ENCODE assay signal across 25 mouse cellular contexts in the genomic region with DNA sequence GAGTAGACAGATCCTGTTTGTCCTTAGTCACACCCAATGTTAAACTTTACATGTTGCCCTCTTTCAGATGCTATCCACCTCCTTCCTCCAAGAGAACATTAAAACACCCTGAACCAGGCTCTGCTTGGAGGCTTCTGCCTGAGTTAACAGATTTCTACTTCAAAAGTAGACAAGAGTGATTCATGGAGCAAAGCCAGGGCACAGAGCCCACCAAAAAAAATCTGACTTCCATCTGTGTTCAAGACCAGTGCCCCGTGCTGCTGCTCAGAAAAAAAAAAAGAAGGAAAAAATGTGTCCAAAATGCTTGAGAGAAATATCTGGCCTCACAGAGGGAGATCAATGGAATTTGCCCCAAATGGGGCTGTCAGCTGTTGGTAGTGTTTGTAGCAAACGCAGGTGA.
DNase-seq lines count a peak whose midpoint lies in the region; ATAC-seq lines count a peak whose summit lies in the region.
"Had no signal": no experiment of that assay in that cellular context is flagged by ENCODE, and none has a peak within 500 bp of the region (broad histone marks: within the 10 kb centered on the region; RNA-seq: fewer than 3 reads in every experiment).

No protein-coding gene starts in this region.

- no peaks in the 10 kb centered on the region for H3K36me3 ChIP-seq in forebrain, embryonic 15.5 days
- no peaks in the 10 kb centered on the region for H3K36me3 ChIP-seq in forebrain, embryonic 14.5 days (ENCODE audit: control insufficient read depth, insufficient read depth, low read length)
- H3K36me3 ChIP-seq in heart, embryonic 11.5 days (ENCODE audit: control insufficient read depth, insufficient read depth, low read length), result no peaks in the 10 kb centered on the region
- H3K36me3 ChIP-seq: embryonic facial prominence, embryonic 13.5 days; forebrain, embryonic 10.5 days; heart, embryonic 12.5 days; heart, embryonic 15.5 days; hindbrain, embryonic 10.5 days had no signal

- H3K4me1 ChIP-seq in forebrain, embryonic 15.5 days, result peaks cover 13% of the 10 kb centered on the region; the same call in 1 of the 2 replicates
- H3K4me1 ChIP-seq in forebrain, embryonic 14.5 days (ENCODE audit: control insufficient read depth, insufficient read depth, low read length), result peaks cover 2% of the 10 kb centered on the region; the same call in 1 of the 2 replicates
- 0 out of 2 replicates have a peak, but pooled peaks cover 3% of the 10 kb centered on the region for H3K4me1 ChIP-seq in heart, embryonic 11.5 days (ENCODE audit: control insufficient read depth, insufficient read depth, low read length)
- H3K4me1 ChIP-seq: forebrain, embryonic 10.5 days; heart, embryonic 12.5 days; heart, embryonic 15.5 days had no signal

- DNase-seq in cerebellum, postnatal 10 days, result peak; percentile 56 to 65
- DNase-seq in cerebellum, postnatal 4 days (ENCODE audit: low spot score in 2 of 2), result no peak
- DNase-seq in forebrain, embryonic 14.5 days (ENCODE audit: low spot score), result no peak
- DNase-seq in heart, adult 11 months, result peak; percentile 49
- DNase-seq in left cerebral cortex, postnatal 4 days, result peak; percentile 29
- no peak for DNase-seq in left cerebral cortex, postnatal 10 days (ENCODE audit: extremely low spot score in 1 of 2, low spot score in 2 of 2)
- DNase-seq: adrenal gland, adult 8-10 months; adrenal gland, postnatal 25 days; cerebellum, adult 18-20 months; cerebellum, adult 9-10 months; gastrocnemius, postnatal 10 days; gastrocnemius, postnatal 36 days; heart, postnatal 10 days; heart, postnatal 36 days; kidney, adult 2 months had no signal

- no peak overlapping the region for H3K4me3 ChIP-seq in forebrain, embryonic 15.5 days
- H3K4me3 ChIP-seq in forebrain, embryonic 14.5 days (ENCODE audit: low read depth, low read length), result no peak overlapping the region
- no peak overlapping the region for H3K4me3 ChIP-seq in heart, embryonic 11.5 days (ENCODE audit: low read depth, low read length)
- H3K4me3 ChIP-seq: embryonic facial prominence, embryonic 13.5 days; forebrain, embryonic 10.5 days; heart, embryonic 12.5 days; heart, embryonic 15.5 days; hindbrain, embryonic 10.5 days had no signal

- H3K9me3 ChIP-seq in forebrain, embryonic 15.5 days, result no peaks in the 10 kb centered on the region
- H3K9me3 ChIP-seq in forebrain, embryonic 14.5 days (replicated peaks; ENCODE audit: control insufficient read depth, low read length), result no peaks in the 10 kb centered on the region
- H3K9me3 ChIP-seq in heart, embryonic 11.5 days (replicated peaks; ENCODE audit: control insufficient read depth, low read length), result no peaks in the 10 kb centered on the region
- H3K9me3 ChIP-seq: embryonic facial prominence, embryonic 13.5 days; forebrain, embryonic 10.5 days; heart, embryonic 15.5 days; hindbrain, embryonic 10.5 days had no signal

- no peak overlapping the region for H3K9ac ChIP-seq in forebrain, embryonic 15.5 days (replicated peaks)
- H3K9ac ChIP-seq in forebrain, embryonic 14.5 days (ENCODE audit: low read length), result no peak overlapping the region
- no peak overlapping the region for H3K9ac ChIP-seq in heart, embryonic 11.5 days (ENCODE audit: low read depth, low read length)
- H3K9ac ChIP-seq: embryonic facial prominence, embryonic 13.5 days; heart, embryonic 12.5 days; heart, embryonic 15.5 days; hindbrain, embryonic 14.5 days had no signal

- WGBS in forebrain, embryonic 15.5 days, result 36% methylated on average over 2 of the region's 2 CpGs
- 59% methylated on average over 2 of the region's 2 CpGs for WGBS in forebrain, embryonic 14.5 days
- WGBS in heart, embryonic 11.5 days (ENCODE audit: insufficient replicate concordance), result 57% methylated on average over 2 of the region's 2 CpGs

- no peak overlapping the region for H3K4me2 ChIP-seq in forebrain, embryonic 15.5 days (replicated peaks)
- H3K4me2 ChIP-seq in forebrain, embryonic 14.5 days (ENCODE audit: low read length), result no peak overlapping the region
- H3K4me2 ChIP-seq in heart, embryonic 11.5 days, result no peak overlapping the region
- H3K4me2 ChIP-seq: embryonic facial prominence, embryonic 13.5 days; heart, embryonic 12.5 days; heart, embryonic 15.5 days; hindbrain, embryonic 14.5 days had no signal

- ATAC-seq in forebrain, embryonic 15.5 days (replicated peaks), result no peak
- no peak for ATAC-seq in forebrain, embryonic 14.5 days
- ATAC-seq in heart, embryonic 11.5 days (replicated peaks; ENCODE audit: insufficient number of reproducible peaks, low FRiP score, low TSS enrichment), result no peak
- ATAC-seq: activated CD4-positive, CD25-positive, alpha-beta regulatory T cell, adult 4 months; intestine, postnatal 0 days had no signal

- H3K27ac ChIP-seq in forebrain, embryonic 15.5 days (replicated peaks), result 0 out of 2 replicates have a peak overlapping the region, but pooled peaks have one; percentile 34
- no peak overlapping the region for H3K27ac ChIP-seq in forebrain, embryonic 14.5 days (ENCODE audit: low read depth, low read length)
- H3K27ac ChIP-seq in heart, embryonic 11.5 days (ENCODE audit: low read depth, low read length), result no peak overlapping the region
- H3K27ac ChIP-seq: embryonic facial prominence, embryonic 13.5 days; forebrain, embryonic 10.5 days; heart, embryonic 15.5 days; hindbrain, embryonic 10.5 days; hindbrain, embryonic 14.5 days had no signal

- intact Hi-C loops in left cerebral cortex, postnatal 4 days (cut with DNase I), result no loop called here
- intact Hi-C loops in left cerebral cortex, postnatal 10 days (cut with DNase I), result no loop called here

- no peaks in the 10 kb centered on the region for H3K27me3 ChIP-seq in forebrain, embryonic 15.5 days
- no peaks in the 10 kb centered on the region for H3K27me3 ChIP-seq in forebrain, embryonic 14.5 days (replicated peaks; ENCODE audit: control insufficient read depth, insufficient read depth, low read length)
- no peaks in the 10 kb centered on the region for H3K27me3 ChIP-seq in heart, embryonic 11.5 days (ENCODE audit: control insufficient read depth, insufficient read depth, low read length)
- H3K27me3 ChIP-seq: embryonic facial prominence, embryonic 13.5 days; heart, embryonic 12.5 days; heart, embryonic 15.5 days had no signal

Comparison
In these comparisons a context has a peak if more than half of its experiments do, and no peak if none do; other contexts are left out.
1. DNase-seq: peak in cerebellum, postnatal 10 days (2 of 2), heart, adult 11 months (single experiment) and left cerebral cortex, postnatal 4 days (single experiment); none in cerebellum, postnatal 4 days (0 of 2), forebrain, embryonic 14.5 days (single experiment) and left cerebral cortex, postnatal 10 days (0 of 2).